Mouse (Mus musculus) NIH3T3 (cell line): ENCODE data around the gene Naa38.

Source experiments
- DNase-seq: peaks from one replicate; pipeline ENCODE4 v3.0.0-alpha.2; 2012; ENCODE audit warnings: low read depth

The Naa38 gene

GRCm38 (mm10) chr11:69373223-69373965 lies 21.9 kb upstream of the Naa38 start:
- DNase-seq, result no peak

- DNase-seq, result no peak
Observed at GRCm38 (mm10) chr11:69375646-69376045, 19.6 kb upstream of the Naa38 start.

GRCm38 (mm10) chr11:69377766-69378165 lies 17.5 kb upstream of the Naa38 start:
- DNase-seq, result no peak

- no peak for DNase-seq
Observed at GRCm38 (mm10) chr11:69379600-69379999, 15.7 kb upstream of the Naa38 start.

- DNase-seq, result no peak
Observed at GRCm38 (mm10) chr11:69381356-69381755, 13.9 kb upstream of the Naa38 start.

- peak; percentile 85 for DNase-seq
Observed at GRCm38 (mm10) chr11:69382478-69383105, 12.7 kb upstream of the Naa38 start.

- DNase-seq, result no peak
Observed at GRCm38 (mm10) chr11:69384979-69385378, 10.3 kb upstream of the Naa38 start.

GRCm38 (mm10) chr11:69386758-69387157 lies 8.5 kb upstream of the Naa38 start:
- DNase-seq, result no peak

- DNase-seq, result no peak
Observed at GRCm38 (mm10) chr11:69388680-69389079, 6.6 kb upstream of the Naa38 start.

- DNase-seq, result peak; percentile 83
Observed at GRCm38 (mm10) chr11:69389531-69390399, 5.5 kb upstream of the Naa38 start.

- DNase-seq, result peak; percentile 87
Observed at GRCm38 (mm10) chr11:69390400-69391034, 4.8 kb upstream of the Naa38 start.

GRCm38 (mm10) chr11:69394591-69395167 lies 608 bp upstream of the Naa38 start:
- DNase-seq, result peak; percentile 33

GRCm38 (mm10) chr11:69395634-69396373 lies 517 bp downstream of the Naa38 start:
- peak; percentile 99 for DNase-seq

GRCm38 (mm10) chr11:69396772-69397171 lies 1.5 kb downstream of the Naa38 start:
- peak; percentile 28 for DNase-seq

GRCm38 (mm10) chr11:69397581-69398057 lies 2.3 kb downstream of the Naa38 start:
- DNase-seq, result peak; percentile 64

- peak; percentile 34 for DNase-seq
Observed at GRCm38 (mm10) chr11:69398059-69398458, 2.8 kb downstream of the Naa38 start, which contains the start of gene Tmem88. Tmem88 (minus strand) TSS chr11:69398234.

GRCm38 (mm10) chr11:69398486-69399200 lies 3.4 kb downstream of the Naa38 start:
- DNase-seq, result no peak

- no peak for DNase-seq
Observed at GRCm38 (mm10) chr11:69399201-69400082, 4.2 kb downstream of the Naa38 start.
